Mouse (Mus musculus): ENCODE measurements around the gene Cacna1c. TPM values are rescaled to one million over a fixed set of nuclear protein-coding genes. Genes with fewer than 3 reads are reported as not detected.

Gene Cacna1c
- total RNA-seq, 2 experiments from 2014 or later: 66.4 to 84.0 TPM

GRCm38 (mm10) chr6:119214190-119214589, 18.0 kb upstream of the Cacna1c start:
- peak in 1 of 2 experiments; percentile 7 for DNase-seq (ENCODE audit: low spot score in 2 of 2)

GRCm38 (mm10) chr6:119213375-119213774, 17.2 kb upstream of the Cacna1c start:
- DNase-seq (ENCODE audit: low spot score in 2 of 2): peak in 1 of 2 experiments; percentile 9

GRCm38 (mm10) chr6:119206006-119206405, 9.8 kb upstream of the Cacna1c start:
- DNase-seq (ENCODE audit: low spot score in 2 of 2): peak in 1 of 2 experiments; percentile 6

- peak in 1 of 2 experiments; percentile 7 for DNase-seq (ENCODE audit: low spot score in 2 of 2)
Observed at GRCm38 (mm10) chr6:119204915-119205314, 8.7 kb upstream of the Cacna1c start.

GRCm38 (mm10) chr6:119204286-119204685, 8.1 kb upstream of the Cacna1c start:
- DNase-seq (ENCODE audit: low spot score in 2 of 2): peak in 1 of 2 experiments; percentile 8

GRCm38 (mm10) chr6:119201575-119201974, 5.4 kb upstream of the Cacna1c start:
- no peak for DNase-seq (ENCODE audit: low spot score in 2 of 2)

- DNase-seq (ENCODE audit: low spot score in 2 of 2): no peak
Observed at GRCm38 (mm10) chr6:119200362-119200761, 4.1 kb upstream of the Cacna1c start.

- DNase-seq (ENCODE audit: low spot score in 2 of 2): peak in 1 of 2 experiments; percentile 9
Observed at GRCm38 (mm10) chr6:119199274-119199879, 3.2 kb upstream of the Cacna1c start.

GRCm38 (mm10) chr6:119198534-119199273, 2.5 kb upstream of the Cacna1c start:
- DNase-seq (ENCODE audit: low spot score in 2 of 2): no peak

GRCm38 (mm10) chr6:119194601-119195000, 1.6 kb downstream of the Cacna1c start:
- no peak for DNase-seq (ENCODE audit: low spot score in 2 of 2)

GRCm38 (mm10) chr6:119194161-119194560, 2.1 kb downstream of the Cacna1c start:
- DNase-seq (ENCODE audit: low spot score in 2 of 2): no peak

GRCm38 (mm10) chr6:119193571-119194154, 2.6 kb downstream of the Cacna1c start:
- no peak for DNase-seq (ENCODE audit: low spot score in 2 of 2)

- no peak for DNase-seq (ENCODE audit: low spot score in 2 of 2)
Observed at GRCm38 (mm10) chr6:119191478-119191877, 4.7 kb downstream of the Cacna1c start.

GRCm38 (mm10) chr6:119187631-119188030, 8.6 kb downstream of the Cacna1c start:
- no peak for DNase-seq (ENCODE audit: low spot score in 2 of 2)

GRCm38 (mm10) chr6:119186658-119187057, 9.6 kb downstream of the Cacna1c start:
- DNase-seq (ENCODE audit: low spot score in 2 of 2): no peak

GRCm38 (mm10) chr6:119183781-119184180, 12.4 kb downstream of the Cacna1c start:
- DNase-seq (ENCODE audit: low spot score in 2 of 2): no peak

GRCm38 (mm10) chr6:119182211-119182610, 14.0 kb downstream of the Cacna1c start:
- DNase-seq (ENCODE audit: low spot score in 2 of 2): no peak

- DNase-seq (ENCODE audit: low spot score in 2 of 2): no peak
Observed at GRCm38 (mm10) chr6:119180188-119180587, 16.0 kb downstream of the Cacna1c start.

- no peak for DNase-seq (ENCODE audit: low spot score in 2 of 2)
Observed at GRCm38 (mm10) chr6:119177101-119177500, 19.1 kb downstream of the Cacna1c start.

GRCm38 (mm10) chr6:119176103-119176502, 20.1 kb downstream of the Cacna1c start:
- DNase-seq (ENCODE audit: low spot score in 2 of 2): no peak

- DNase-seq (ENCODE audit: low spot score in 2 of 2): peak; percentile 77 to 79
Observed at GRCm38 (mm10) chr6:119175078-119175853, 21.0 kb downstream of the Cacna1c start, which contains the start of gene Dcp1b. Gene Dcp1b, plus strand, starts transcription at chr6:119175253.

Data from adrenal gland, adult 18-20 months (tissue).